Mouse (Mus musculus): Measurements from ENCODE around the gene Abcc4.

The Abcc4 gene

DNA sequence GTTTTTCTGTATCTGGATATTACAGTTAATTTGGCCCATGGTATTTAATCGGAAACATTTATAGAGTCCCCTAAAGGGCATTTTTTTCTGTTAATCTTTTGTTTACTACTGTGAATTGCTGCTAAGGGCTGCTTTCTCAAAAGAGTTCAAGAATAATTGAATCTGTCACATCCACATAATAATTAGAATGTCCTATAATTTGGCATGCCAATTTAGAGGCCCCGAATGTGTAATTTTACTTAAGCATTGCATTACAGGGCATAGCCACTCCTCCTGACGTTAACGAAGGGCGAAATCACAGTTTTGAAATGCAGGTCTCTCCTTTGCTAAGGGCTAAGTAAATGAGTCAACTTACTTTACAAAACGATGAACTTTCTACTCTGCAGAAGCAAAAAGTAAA is 214.3 kb downstream of the Abcc4 start:
- no peak for DNase-seq

DNA sequence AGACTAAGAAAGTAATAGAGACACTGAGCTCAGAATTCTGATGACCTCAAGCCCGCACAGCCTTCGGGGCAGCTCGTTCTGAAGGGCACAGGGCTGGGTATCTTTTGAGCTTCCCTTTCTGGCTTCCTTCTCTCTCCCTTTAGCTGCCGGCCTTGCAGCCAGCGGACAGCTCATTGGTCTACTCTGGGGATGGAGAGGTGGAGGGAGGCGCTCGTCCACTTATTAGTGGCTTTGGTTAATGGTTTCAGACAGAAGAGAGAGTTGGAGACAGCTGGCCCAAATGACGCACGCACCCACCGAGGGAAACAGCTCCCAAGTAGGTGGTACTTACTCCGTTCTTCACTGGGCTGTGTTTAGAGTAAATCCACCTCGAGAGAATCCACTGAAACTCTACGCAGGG is 214.7 kb downstream of the Abcc4 start:
- no peak for DNase-seq

DNA sequence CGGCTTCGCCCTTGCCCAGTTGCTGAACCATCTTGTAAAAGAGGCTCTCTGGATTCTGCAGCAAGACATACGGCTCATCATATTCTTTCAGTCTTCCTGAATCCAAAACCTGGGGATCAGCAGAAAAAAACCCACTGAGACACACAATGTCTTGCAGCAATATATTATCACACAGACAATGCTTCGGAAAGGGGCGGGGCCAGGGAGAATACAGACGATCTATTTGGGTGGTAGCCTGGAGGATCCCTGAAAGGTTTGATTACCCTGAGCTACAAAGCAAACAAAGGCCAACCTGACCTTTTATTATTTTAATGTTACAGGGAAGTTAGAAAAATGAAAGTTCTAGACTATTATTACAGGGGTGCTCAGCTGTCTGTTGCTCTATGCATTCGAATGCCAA is 215.5 kb downstream of the Abcc4 start:
- DNase-seq: no peak

DNA sequence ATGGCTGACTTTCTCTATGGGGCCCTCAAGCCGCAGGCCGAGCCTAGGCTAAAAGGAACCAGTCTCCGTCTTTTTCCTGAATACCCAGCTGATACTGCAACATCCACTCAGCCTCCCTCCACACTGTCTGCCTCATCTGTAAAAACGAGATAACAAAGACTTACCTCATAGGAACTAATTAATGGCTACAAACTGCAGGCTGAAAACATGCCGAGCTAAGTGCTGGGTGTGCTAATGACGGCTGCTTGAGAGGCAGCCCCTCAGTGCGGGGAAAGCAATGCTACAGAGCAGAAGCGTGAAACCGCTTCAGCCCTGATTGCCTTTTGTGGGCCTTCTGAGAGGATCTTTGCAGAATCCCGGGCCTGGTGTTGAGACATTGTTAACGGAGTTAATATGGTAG is 219.7 kb downstream of the Abcc4 start:
- DNase-seq: no peak

DNA sequence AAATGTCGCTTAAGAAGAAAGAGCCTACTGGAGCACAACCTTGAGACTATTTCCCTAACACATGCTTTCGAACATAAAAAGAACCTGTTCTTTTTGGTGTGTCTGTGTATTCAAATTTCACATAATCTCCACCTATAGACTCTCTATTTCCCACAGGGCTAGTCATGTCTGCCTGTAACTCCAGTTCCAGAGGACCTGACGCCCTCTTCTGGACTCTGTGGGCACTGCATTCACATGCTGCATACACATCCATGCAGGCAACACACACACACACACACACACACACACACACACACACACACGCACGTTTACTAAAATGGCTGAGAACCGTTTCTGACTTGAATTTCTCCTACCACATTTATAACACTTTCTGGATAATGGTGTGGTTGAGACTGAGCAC is 220.4 kb downstream of the Abcc4 start:
- DNase-seq: no peak

DNA sequence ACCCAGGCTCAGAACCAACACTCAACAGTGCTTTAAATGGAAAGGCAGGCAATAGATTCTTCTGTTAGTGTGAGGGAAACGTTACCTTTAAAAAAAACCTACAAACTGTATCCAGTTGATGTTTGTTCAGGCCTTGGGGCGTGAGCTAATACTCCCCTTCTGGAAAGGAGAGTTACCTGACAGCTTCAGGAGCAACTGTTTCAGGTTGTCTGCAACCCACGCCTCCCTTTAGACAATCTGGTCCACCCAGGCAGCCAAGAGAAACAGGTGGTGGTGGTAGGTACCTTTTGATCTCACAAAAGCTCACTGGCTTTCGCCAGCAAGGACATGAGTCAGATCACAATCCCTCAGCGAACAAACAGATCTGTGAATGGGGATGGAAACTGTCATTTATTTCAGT is 223.7 kb downstream of the Abcc4 start:
- DNase-seq: no peak

DNA sequence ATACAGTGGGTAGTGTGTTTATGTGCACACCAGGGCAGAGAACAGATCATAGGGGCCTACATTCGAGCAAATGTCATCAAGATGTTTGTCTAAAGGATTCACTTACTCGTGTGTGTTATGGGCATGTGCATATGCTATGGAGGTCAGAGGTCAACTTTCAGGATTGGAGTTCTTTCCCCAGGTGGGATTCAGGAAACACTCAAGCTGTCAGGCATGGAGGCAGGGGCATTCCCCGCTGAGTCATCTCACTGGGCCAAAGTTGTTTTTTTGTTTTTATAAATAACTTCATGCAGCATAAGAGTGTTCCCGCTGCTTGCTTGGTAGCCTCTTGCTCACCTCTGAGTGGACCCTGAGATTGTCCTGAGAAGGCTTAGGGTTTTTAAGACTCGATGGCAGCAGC is 224.2 kb downstream of the Abcc4 start:
- no peak for DNase-seq

DNA sequence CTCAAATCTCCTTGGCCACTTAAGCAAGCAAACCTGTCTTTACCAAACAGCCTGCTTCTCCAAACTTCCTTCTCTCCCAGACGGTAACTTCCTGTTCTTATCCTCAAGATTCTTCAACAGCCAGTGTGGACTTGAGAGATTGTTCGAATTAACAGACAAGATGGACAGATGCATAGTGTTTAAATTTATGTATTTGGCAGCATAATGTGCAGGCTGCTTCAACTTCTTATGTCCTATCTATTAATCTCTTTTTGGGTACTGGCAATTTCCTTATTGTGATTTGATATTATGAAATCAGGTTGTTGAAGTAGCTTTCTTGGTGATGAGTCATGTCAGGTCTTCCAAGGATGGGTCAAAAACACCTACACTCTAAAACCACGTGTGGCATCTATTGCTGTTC is 229.7 kb downstream of the Abcc4 start:
- DNase-seq: no peak

DNA sequence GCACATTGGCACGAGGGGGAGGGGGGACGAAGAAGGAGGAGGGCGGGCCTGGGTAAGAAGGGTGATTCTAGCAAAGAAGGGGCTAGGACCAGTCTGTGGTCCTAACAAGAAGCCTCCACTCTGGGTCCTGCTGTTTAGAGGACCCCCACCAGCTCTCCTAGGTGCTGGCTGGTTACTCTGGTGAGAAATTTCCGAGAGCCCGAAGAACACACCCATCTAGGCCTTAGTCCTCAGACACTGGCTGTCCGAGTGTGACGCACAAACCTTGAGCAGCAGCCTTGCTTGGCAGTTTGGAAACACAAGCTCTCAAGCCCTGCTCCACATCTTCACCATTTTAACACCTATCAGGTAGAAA is 230.9 kb downstream of the Abcc4 start:
- DNase-seq: no peak

DNA sequence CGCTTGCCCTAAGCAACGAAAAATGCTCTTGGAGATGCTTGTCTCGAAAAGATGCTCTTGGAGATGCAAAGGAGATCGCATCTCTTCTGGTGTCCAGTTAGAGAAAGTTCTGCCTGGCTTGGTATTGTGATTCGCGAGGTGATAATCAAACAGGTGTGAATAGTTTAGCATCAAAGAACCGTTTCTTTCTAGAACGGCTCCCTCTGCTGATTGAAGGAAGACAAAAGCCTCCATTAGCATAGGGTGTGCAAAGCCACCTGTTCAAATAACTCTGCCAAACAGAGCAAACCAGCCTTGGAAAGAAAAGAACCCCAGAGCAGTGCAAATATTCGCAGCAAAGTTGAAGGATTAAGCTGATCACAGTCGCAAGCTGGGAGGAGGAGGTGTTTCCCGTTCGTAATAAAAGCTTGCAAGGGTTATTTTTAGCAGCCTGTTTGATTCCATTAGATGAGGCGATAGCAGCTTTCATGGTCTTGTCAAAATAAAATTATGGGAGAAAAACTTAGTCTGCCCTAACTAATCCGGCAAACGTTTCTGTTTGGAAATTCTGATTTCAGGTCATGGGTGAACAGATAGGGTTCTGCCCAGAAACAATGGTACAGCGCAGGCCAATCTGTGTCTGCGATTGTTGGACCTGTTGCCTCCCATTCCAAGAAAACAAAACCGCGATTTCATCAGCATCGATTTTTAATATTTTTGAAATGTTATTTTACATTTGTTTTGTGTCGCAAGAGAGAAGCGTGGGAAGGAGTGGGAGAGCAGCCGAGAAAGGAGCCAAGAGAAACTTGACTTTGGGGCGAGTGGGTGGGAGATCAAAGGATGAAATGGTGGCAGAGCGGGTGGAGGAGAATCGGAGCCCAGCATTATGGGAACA is 231.6 kb downstream of the Abcc4 start:
- DNase-seq: no peak

DNA sequence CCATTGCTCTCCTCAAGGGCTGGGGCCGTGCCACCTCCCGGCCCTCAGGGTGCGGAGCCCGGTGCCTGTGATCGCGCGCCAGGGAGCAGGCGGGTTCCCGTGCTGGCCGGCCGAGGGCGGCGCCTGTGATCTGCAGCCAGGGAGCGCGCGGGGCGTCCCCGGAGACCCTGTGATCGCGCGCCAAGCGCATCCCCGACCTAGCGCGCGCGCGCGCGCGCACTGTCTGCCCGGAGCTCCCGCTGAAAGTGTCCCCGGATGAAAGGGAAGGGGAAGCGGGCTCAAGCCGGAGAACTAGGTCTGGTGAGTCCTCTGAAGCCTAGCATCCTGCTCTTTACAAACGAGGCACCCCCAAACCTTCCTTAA is 232.2 kb downstream of the Abcc4 start:
- DNase-seq: no peak

DNA sequence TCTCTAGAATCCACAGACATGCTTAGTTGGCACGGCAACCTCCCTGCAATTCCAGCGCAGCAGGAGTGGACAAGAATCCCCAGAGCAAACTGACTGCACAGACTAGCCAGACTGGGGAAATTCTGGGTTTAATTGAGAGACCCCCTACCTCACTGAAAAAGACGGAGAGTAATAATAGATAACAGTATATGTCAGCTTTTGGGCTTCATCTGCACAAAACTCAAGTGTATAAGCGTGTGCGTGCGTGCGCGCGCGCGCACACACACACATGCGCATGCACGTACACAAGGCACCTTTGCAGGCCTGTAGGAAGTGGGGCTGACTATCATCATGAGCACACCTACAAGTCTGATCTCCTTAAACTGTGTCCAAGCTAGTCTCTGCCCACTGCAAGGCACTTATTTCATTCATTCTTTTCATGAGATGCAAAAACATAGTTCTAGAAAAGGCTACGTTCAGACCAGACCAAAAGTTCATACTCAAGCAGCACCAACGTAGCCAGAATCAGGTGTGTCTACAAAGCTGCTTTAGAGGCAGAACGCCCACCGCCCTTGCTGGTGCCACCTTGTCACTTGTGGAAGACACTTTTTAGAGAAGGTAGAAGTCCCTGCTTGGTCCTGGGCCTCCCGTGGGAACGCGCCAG is 232.7 kb downstream of the Abcc4 start:
- no peak for DNase-seq

DNA sequence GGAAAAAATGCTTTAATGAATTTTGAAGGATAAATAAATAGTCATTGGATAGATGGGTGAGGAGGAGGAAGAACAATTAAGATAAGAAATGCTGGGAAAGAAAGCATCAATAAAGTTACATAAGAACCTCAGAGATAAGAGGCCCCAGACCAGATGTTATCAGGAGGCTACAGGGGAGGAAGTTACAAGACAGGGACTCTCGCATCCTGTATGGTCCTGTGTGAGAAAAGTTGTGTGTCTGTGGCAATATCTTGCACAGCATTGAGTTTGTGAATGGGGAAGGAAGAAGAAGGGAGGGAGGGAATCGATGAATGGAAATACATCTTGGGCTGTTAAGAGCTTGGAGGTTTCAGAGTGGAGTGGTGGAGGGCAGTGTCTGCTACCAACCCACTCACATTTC is 240.7 kb downstream of the Abcc4 start:
- DNase-seq: no peak

DNA sequence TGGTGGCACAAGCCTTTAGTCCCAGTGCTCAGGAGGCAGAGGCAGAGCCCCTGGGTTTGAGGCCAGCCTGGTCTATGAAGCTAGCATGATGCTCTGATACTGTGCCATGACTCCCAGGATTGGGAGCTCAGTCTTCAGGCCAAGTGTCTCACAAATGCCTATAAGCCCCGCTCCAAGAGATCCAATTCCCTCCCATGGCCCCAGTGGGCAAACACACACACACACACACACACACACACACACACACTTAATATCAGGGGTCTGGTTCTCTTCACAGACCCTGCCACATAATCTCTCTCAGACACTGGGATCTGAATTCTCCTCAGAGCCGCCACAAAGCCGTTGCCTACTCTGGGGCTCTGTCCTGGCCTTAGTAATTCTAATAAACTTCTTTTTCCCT is 241.6 kb downstream of the Abcc4 start:
- DNase-seq: no peak

DNA sequence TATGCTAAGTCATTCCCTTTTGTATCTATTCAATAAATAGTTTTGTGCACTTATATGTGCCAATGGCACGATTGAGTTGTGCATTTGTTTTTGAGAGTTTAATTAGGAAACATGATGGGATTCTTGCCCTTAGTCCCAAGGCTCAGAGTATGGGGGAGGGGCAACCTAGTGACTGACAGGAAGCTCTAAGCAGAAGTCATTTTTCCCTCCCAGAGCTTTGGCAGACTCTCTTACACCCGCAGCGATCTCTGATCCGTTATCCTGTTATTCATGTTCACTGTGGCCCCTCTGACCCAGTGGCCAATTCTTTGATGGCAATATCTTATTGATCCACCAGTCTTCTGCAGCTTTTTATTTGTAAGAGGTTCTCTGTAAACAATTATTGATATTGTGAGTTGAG is 253.4 kb downstream of the Abcc4 start:
- DNase-seq: no peak

DNA sequence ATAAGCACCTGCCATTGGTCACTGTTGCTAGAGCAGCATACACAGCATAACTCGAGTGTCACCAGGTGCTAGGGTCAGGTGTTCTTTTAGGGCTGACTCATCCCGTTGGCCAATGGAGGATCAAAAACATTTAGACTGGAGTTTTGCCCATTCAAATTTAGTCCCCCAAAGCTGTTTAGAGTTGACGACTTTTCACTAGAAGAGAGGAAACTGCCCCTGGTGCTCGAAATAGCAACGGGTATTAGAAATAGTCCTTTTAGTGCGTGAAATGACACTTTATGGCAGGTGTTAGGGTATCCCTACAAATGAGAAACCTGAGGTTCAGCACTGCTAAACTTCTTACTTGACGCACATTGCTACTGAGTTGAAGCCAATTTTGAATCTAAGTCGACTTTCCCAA is 265.9 kb downstream of the Abcc4 start:
- no peak for DNase-seq

DNA sequence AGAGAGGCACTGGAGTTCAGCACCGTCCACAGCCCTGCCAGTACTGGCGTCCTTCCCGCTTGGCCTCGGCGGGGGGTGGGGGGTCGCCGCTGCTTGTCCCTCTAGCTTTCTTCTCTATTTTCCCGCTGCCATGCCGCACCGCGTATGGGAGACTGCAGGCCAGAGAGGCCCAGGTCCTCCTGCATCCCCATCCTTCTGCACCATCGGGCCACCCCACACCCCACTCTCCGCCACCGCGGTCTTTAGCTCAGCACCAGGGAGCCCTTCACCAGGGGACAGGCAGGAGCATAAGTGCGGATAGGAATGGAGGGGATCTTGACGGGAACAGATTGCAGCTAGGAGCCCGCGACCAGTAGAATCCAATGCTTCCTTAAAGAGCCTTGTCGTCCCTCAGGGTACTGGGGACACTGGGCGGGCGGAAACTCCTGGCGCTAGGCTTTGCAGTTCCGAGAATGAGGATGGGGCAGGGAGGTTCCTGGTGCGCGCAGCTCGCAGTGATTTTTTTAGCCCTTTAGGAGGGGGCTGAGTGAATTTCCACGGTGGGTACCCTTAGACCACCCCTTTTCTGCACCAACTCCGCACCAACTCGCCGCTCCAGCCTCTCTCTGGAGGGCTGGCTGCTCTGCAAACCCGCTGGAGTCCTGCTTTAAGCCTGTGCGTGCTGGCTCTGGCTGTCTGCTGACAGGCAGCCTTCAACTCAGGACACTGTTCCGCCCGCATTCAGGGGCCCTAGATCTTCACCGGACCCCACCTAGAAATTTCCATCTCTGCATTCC is 268.7 kb downstream of the Abcc4 start:
- no peak for DNase-seq

DNA sequence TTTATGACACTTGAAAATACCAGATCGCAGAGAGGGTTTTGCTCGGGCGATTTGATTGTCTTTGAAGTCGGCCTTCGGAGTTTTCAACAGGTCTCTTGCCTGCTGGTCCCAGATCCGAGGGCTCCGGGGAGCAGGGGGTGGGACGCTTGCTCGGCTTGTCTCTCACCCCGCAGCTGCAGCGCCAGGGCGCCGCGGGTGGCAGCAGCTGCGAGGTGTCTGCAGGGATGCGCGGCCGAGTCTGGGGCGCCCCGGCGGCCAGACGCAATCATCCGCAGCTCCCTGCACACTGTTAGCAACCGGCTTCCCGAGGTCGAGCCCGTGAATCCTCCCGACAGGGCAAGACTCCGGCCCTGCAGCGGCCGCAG is 269.2 kb downstream of the Abcc4 start:
- DNase-seq: peak in 1 of 2 experiments; percentile 2

DNA sequence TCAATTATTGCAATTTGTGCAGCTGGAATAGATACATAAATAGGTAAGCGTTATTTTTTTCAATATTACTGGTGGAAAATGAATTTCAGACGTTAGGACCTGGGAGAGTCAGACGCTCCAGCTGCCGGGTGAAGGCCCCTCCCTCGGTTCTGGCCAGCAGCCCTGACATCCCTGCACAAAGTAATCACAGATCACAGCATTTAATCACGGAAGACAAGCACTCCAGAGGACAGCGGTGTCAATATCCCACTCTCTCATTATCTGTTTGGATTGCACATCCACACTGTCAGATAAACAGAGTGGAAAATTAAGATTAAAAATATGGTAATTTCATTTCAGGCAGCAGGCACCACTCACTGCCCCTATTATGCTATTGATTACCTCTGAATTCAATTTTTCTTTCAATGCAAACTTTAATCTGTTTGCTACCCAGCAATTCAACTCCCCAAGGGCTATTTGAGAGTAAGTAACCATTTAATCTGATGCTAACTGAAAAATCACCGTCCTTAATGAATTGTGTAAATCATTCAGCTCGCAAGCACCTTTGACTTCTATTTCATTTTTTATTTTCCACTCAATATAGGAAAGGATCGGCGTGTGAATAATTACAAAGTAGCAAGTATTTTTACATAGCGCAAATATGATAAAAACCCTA is 270.2 kb downstream of the Abcc4 start:
- no peak for DNase-seq

DNA sequence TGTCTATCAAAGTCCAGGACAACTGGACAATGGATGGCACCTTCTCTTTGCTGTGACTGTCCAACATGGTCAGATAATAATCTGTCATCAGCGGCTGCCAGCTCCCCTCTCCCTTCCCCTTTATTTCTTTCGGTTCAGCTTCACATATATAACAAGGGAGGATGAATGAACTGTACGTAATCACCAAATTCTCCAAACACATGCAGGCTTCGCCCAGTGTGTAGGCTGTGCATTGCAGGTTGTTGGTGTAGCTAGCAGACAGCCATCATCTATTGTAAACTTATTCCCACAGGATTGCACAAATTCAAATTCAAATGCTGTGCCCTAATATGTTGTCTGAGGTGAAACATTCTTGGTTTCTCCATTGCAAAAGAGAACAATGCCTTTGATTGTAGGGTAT is 271.2 kb downstream of the Abcc4 start:
- no peak for DNase-seq

DNA sequence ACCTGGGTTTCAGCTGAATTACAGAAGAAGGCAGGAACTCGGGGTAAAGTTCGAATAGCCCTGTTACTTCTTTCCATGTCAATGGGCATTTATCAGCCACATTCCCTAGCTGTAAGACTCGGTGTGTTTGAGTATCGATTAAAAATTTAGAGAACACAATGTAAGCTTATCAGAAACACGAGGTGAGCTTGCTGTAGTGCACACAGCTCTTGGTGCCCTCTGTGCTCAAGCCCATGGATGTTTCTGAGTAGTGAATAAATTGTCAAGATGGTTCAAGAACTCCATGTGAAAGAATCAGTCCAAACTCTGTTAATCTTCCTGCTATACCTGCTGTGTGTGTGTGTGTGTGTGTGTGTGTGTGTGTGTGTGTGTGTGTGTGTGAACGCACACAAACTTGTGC is 272.2 kb downstream of the Abcc4 start:
- DNase-seq: no peak

Measured in kidney, adult 8-10 months (tissue).